Mouse (Mus musculus) adrenal gland, adult 2 months (tissue): Measurements from ENCODE around the gene Clcnka. TPM values are rescaled to one million over a fixed set of nuclear protein-coding genes. Genes with fewer than 3 reads are reported as not detected.

Experiments used
- DNase-seq: peaks from one replicate; pipeline ENCODE4 v3.0.0; 2021
- polyA plus RNA-seq: library from polyadenylated mRNA; depleted of rRNA; stranded (reverse); fragments of >200 nt; gene quantifications from 2 replicates; pipeline ENCODE4 v1.2.3, GENCODE M21; 2012
- total RNA-seq, 2 experiments: library from RNA; stranded (reverse); gene quantifications; 2 replicates each; pipeline ENCODE4 v1.2.3; 2021

Gene Clcnka
- total and polyA plus RNA-seq, 3 experiments: 0.04 TPM; not detected in 2

DNA sequence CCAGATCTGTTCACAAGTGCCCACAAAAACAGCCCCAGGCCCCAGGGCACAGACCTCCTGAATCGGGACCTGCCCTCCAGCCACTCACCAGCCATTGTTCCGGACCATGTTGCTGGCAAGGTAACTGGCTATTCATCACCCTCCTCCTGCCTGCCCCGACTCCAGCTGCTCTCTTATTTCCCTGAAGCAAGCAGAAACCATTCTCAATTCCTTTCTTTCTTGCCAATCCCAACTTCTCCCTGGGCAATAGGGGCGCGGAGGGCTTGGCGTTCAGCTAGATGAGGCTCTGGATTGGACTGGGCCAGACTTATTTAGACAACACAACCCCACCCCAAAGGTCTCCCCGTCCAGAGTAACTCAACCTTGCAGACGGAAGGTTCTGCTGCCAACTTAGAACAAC, 18.9 kb downstream of the Clcnka start:
- DNase-seq: no peak

DNA sequence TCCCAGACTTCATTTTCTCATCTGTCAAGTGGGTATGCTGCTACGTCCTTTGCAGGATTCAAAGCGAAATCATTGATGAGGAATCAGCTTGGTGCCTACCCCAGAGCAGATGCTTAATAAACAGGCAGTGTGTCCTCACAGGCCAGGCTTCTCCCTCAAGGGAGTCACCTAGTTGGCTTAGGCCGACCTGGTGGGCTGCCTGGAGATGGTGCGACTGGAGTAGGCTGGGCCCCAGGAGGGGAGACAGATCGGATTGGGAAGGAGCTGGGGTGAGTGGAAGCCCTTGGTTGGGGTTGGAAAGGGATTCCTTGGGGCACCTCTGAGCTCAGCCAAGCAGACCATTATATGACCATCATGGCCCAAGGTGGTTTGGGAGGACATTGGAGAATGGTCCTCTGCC, 26.1 kb downstream of the Clcnka start:
- DNase-seq: no peak

- DNase-seq: peak; percentile 64
These were observed 30.3 kb downstream of the Clcnka start, which contains the start of gene Fam131c for GRCm38 (mm10) chr4:141367997-141368791. Gene Fam131c (plus strand): TSS chr4:141368220.

- peak; percentile 49 for DNase-seq
These were observed 32.6 kb downstream of the Clcnka start for GRCm38 (mm10) chr4:141365876-141366275.

GRCm38 (mm10) chr4:141365126-141365525, 33.4 kb downstream of the Clcnka start:
- peak; percentile 77 for DNase-seq

- peak; percentile 73 for DNase-seq
These were observed 35.5 kb downstream of the Clcnka start for GRCm38 (mm10) chr4:141362937-141363548.

DNA sequence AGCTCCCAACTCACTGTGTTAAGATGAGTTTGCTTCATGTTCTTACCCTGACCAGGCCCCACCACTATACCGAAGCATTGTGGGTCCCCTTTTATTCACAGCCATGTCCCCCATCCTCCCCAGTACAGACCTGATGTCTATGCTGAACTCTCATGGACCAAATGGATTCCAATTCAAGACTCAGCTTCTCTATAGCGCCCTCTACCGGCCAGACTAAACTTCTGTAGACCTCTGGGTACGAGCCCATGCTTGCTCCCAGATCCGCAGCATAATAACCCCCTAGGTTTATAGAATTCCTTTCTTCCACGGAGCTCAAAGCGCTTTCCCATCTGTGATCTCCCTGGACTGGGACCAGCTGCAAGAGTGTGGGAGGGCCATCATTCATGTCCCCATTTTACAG, 37.7 kb downstream of the Clcnka start:
- DNase-seq: peak; percentile 42

DNA sequence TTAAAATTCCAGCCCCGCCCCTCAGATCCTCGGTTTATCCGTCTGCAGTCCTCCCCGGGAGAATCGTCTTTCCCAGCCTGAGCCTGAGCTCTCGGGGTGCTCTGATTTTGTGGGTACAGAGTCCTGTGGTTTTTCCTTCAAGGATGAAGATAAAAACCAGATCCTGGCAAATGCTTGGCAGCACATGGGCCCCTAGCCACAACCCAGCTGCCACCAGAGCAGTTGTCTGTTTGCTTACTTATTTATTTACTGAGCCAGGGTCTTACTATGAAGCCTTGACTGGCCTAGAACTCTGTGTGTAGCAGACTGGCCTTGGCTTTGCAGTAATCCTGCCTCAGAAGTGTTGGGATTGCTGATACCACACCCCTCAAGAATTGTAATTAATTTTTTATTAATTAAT, 39.3 kb downstream of the Clcnka start:
- DNase-seq: no peak

- no peak for DNase-seq
These were observed 40.7 kb downstream of the Clcnka start for GRCm38 (mm10) chr4:141357811-141358210.

DNA sequence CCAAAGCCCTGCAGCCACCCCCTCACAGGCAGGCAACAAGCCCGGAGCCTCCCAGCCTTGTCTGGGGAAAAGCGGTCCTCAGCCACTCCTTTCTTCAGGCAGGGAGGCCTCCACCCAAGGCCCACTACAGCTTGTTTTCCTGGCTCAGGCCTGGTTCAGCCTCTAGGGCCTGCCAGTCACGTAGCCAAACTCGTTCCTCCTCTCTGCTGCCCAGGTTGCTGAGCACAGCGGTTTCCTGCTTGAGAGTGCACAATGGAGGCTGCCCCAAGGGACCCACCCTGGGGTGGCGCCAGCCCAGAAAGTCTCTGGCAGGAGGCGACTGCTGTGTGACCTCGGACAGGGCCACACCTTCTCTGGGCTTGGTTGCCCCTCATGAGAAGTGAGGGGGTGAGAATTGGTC, 44.7 kb downstream of the Clcnka start:
- DNase-seq: peak; percentile 36

- no peak for DNase-seq
These were observed 45.5 kb downstream of the Clcnka start for GRCm38 (mm10) chr4:141352986-141353385.

DNA sequence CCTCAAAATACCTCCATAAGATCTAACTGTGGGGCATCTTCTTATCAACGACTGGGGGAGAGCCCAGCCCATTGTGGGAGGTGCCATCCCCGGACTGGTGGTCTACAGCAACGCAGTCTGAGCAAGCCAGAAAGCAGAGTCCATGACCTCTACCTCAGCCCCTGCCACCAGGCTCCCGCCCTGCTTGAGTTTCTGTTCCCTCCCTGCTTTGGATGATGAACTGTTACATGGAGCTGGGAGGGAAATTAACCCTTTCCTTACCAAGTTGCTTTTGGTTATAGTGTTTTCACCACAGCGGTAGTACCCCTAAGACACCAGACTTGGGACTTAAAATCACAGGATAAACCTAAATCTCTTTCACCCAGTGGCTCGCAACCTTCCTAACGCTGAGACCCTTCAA, 46.6 kb downstream of the Clcnka start:
- no peak for DNase-seq

DNA sequence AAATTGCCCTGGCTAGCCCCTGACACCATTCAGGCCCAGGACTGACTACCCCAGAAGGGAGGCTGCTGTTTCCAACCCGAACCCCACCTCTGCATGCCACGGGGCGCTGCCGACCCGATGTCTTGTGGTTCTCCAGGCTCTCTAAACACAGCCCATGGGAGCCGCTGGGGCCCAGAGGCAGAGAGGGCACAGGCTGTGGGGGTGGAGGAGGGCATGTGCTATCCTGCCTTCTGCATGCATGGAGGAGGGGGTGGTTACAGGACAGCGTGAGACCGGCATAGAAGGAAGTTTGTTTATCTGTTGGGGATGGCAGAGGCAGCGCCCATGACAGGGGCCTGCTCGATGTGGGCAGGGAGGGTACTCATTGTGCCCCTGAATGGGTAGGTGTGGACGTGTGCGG, 48.5 kb downstream of the Clcnka start:
- no peak for DNase-seq

GRCm38 (mm10) chr4:141348616-141349015, 49.9 kb downstream of the Clcnka start:
- DNase-seq: no peak

GRCm38 (mm10) chr4:141347365-141347797, 51.1 kb downstream of the Clcnka start:
- peak; percentile 40 for DNase-seq

DNA sequence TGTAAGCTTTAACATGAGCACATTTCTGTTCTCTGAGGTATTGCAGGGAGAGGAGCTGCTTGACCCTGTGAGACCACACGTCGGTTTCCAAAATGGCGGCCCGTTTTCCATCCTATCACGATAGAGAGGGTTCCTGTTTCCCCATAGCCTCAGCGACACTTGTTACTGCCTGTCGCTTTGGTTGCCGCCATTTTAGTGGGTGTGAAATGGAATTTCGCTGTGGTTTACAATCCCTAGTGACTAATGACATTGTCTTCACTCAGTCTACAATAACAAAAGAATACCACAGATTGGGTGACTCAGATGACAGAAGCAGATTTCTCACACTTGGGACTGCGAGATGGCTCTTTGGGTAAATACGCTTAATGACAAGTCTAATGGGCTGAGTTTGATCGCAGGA, 53.3 kb downstream of the Clcnka start:
- no peak for DNase-seq

- DNase-seq: no peak
These were observed 55.0 kb downstream of the Clcnka start for GRCm38 (mm10) chr4:141343515-141343914.

DNA sequence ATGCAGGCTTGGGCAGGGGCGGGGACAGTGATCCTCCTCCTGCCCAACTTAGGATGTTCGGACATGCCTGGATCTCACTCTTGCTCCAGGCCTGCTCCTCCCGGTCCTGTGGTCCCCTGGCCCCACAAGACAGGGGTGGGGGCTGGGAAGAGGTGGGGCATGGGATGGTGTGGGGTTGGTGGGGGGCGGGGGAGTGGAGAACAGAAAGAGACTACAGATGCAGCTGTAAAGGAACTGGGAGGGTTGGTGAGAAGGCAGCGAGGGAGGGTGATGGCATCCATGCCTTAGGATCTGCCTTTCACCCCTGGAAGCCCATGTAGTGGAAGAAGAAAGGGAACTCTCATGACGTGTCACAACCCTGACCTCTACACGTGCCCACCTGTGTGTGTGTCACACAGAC, 57.0 kb downstream of the Clcnka start:
- no peak for DNase-seq

GRCm38 (mm10) chr4:141338853-141339252, 59.7 kb downstream of the Clcnka start:
- DNase-seq: no peak

DNA sequence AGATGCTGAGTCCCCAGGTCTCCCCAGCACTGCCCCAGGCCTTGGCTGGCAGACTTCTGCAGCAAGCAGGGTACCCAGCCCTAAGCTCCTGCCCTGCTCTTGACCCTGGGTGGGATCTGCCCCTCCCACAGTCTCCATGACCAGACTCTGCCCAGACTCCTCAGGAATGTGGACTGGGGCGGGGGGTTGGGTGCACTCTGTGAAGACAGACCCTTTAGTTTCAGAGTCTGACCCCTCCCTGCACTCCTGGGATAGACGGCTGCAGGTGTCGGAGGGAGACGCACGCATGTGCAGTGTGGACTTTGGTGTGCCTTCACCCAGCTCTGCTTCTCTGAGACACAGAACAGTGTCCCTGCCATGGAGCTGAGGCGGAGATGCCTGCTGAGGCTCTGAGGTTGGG, 60.5 kb downstream of the Clcnka start:
- no peak for DNase-seq

DNA sequence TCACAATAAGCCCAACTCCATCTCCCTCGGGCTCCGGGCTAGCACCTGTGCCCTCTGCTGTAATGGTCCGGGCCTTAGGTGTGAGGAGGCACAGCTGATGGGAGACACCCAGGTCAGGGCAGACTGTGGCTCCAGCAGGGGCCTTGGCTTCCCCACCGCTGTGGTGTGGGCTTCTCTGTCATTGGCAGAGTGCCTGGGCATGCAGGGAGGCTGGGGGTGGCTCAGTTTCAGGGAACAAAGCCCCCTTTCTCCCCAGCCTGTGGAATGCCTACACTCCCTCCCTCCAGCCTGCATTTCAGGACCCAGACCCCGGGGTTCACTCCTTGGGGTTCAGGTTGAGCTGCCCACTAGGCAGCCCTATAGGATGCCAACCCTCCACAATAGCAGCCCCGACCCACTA, 62.3 kb downstream of the Clcnka start:
- no peak for DNase-seq

DNA sequence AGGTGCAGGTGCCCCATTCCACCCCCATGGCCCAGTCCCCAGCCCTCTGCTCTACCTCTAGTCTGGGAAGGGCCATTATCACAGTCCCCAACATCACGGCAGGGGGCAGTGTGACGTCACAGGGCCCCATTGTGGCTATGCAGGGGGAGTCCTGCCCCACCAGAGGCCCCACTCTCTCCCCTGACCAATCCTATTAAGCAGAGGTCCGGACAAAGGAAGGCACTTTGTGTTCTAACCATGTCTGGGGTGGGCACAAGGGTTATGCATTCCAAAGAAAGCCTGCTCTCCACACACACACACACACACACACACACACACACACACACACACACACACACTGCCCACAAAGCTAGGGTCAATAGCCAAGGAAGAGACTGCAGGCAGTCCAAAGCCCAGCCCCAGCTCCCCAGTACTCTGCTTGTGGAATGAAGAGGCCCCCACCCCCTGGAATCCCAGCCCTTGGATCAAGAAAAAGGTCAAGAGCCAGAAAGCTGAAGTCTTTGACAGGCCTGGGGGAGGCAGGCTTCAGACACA, 63.2 kb downstream of the Clcnka start:
- DNase-seq: no peak

DNA sequence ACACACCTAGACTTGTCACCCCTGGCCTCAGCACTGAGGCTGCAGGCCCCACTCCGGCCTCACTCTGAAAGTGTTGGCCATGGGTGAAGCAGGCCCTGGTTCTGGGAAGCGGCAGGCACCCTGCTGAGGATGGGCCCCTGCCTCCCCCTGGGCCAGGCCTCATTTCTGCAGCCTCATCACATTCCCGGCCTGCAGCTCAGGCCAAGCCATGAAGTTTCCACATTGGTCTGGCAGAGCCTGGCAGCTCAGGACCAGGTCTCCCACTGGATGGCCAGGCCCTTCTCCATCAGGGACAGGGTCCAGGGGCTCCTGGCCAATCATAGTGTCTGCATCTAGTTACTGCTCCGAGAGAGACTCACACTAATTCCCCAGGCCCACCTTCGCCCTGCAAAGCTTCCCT, 63.8 kb downstream of the Clcnka start:
- DNase-seq: no peak
